Mouse (Mus musculus) testis, adult 2 months (tissue): ENCODE results near the gene Cfap157. TPM values are rescaled to one million over a fixed set of nuclear protein-coding genes. Genes with fewer than 3 reads are reported as not detected.

Source experiments
- H3K27ac ChIP-seq: fragments of 200-500 bp; 2 replicates; pipeline ENCODE4 v1.5.1; 2012; ENCODE audit warnings: low read depth, low read length; ENCODE audit not compliant: control insufficient read depth, insufficient read depth
- H3K27me3 ChIP-seq: fragments of 200-500 bp; 2 replicates; pipeline ENCODE4 v1.6.1; 2012; ENCODE audit warnings: mild to moderate bottlenecking, low read length, moderate library complexity; ENCODE audit not compliant: control insufficient read depth, insufficient read depth
- H3K36me3 ChIP-seq: fragments of 200-500 bp; 2 replicates; pipeline ENCODE4 v1.6.1; 2012; ENCODE audit warnings: mild to moderate bottlenecking, low read length; ENCODE audit not compliant: control insufficient read depth, insufficient read depth
- H3K4me1 ChIP-seq: fragments of 200-500 bp; 2 replicates; pipeline ENCODE4 v1.6.1; 2012; ENCODE audit warnings: low read length; ENCODE audit not compliant: control insufficient read depth, insufficient read depth
- H3K4me3 ChIP-seq: fragments of 200-500 bp; 2 replicates; pipeline ENCODE4 v1.5.1; 2012; ENCODE audit warnings: low read depth, mild to moderate bottlenecking, low read length, moderate library complexity, mixed read lengths; ENCODE audit not compliant: control insufficient read depth
- CTCF ChIP-seq: fragments of 200-500 bp; IDR thresholded peaks from 2 replicates; pipeline ENCODE4 v1.5.1; 2012; ENCODE audit warnings: low read depth, mild to moderate bottlenecking, inconsistent platforms, low read length, moderate library complexity; ENCODE audit not compliant: control insufficient read depth, insufficient read depth, insufficient replicate concordance
- POLR2A ChIP-seq: fragments of 200-500 bp; IDR thresholded peaks from 2 replicates; pipeline ENCODE4 v1.6.1; 2012; ENCODE audit warnings: low read depth, mild to moderate bottlenecking, inconsistent platforms, low read length, moderate library complexity; ENCODE audit not compliant: control insufficient read depth
- polyA plus RNA-seq: library from polyadenylated mRNA; depleted of rRNA; stranded (reverse); fragments of >200 nt; gene quantifications from 2 replicates; pipeline ENCODE4 v1.2.3, GENCODE M21; 2012

Cfap157 gene
- polyA plus RNA-seq, 1 experiment: 51.6 TPM

- Histone ChIP-seq H3K27me3 (no peaks in the 10 kb centered on the region), H3K27ac (no peak overlapping the region), H3K4me1 (peaks cover 7% of the 10 kb centered on the region), H3K4me3 (no peak overlapping the region), H3K36me3 (no peaks in the 10 kb centered on the region)
- no peak for TF ChIP-seq CTCF
- TF ChIP-seq POLR2A: no peak
Observed at GRCm38 (mm10) chr2:32768661-32769285, 15.5 kb downstream of the Cfap157 start.

- Histone ChIP-seq H3K4me3 (no peak overlapping the region), H3K4me1 (peaks cover 7% of the 10 kb centered on the region), H3K27me3 (no peaks in the 10 kb centered on the region), H3K27ac (no peak overlapping the region), H3K36me3 (peaks cover 1% of the 10 kb centered on the region; the same call in 1 of the 2 replicates)
- TF ChIP-seq POLR2A: no peak
- no peak for TF ChIP-seq CTCF
Observed at GRCm38 (mm10) chr2:32767241-32767640, 17.0 kb downstream of the Cfap157 start.

GRCm38 (mm10) chr2:32763353-32763752 is 20.9 kb downstream of the Cfap157 start:
- H3K27me3 ChIP-seq: no peaks in the 10 kb centered on the region
- H3K4me3 ChIP-seq: no peak overlapping the region
- H3K36me3 ChIP-seq: peaks cover 1% of the 10 kb centered on the region; the same call in 1 of the 2 replicates
- H3K27ac ChIP-seq: no peak overlapping the region
- no peaks in the 10 kb centered on the region for H3K4me1 ChIP-seq
- TF ChIP-seq POLR2A (no peak), CTCF (no peak)

GRCm38 (mm10) chr2:32761859-32762258 is 22.4 kb downstream of the Cfap157 start:
- Histone ChIP-seq H3K27me3 (no peaks in the 10 kb centered on the region), H3K27ac (no peak overlapping the region), H3K4me3 (no peak overlapping the region), H3K36me3 (peaks cover 1% of the 10 kb centered on the region; the same call in 1 of the 2 replicates), H3K4me1 (peaks cover 2% of the 10 kb centered on the region; the same call in 1 of the 2 replicates)
- TF ChIP-seq POLR2A: no peak

- Histone ChIP-seq H3K4me1 (peaks cover 2% of the 10 kb centered on the region; the same call in 1 of the 2 replicates), H3K27me3 (no peaks in the 10 kb centered on the region), H3K27ac (no peak overlapping the region), H3K4me3 (no peak overlapping the region), H3K36me3 (peaks cover 1% of the 10 kb centered on the region; the same call in 1 of the 2 replicates)
- no peak for TF ChIP-seq POLR2A
- TF ChIP-seq CTCF: no peak
Observed at GRCm38 (mm10) chr2:32761361-32761760, 22.9 kb downstream of the Cfap157 start.

GRCm38 (mm10) chr2:32759001-32759400 is 25.2 kb downstream of the Cfap157 start:
- Histone ChIP-seq H3K27me3 (no peaks in the 10 kb centered on the region), H3K4me3 (no peak overlapping the region), H3K4me1 (peaks cover 2% of the 10 kb centered on the region; the same call in 1 of the 2 replicates), H3K27ac (no peak overlapping the region), H3K36me3 (peaks cover 1% of the 10 kb centered on the region; the same call in 1 of the 2 replicates)
- TF ChIP-seq CTCF (no peak), POLR2A (no peak)

GRCm38 (mm10) chr2:32758503-32758902 is 25.7 kb downstream of the Cfap157 start:
- H3K4me1 ChIP-seq: peaks cover 2% of the 10 kb centered on the region; the same call in 1 of the 2 replicates
- H3K27ac ChIP-seq: no peak overlapping the region
- H3K4me3 ChIP-seq: no peak overlapping the region
- TF ChIP-seq POLR2A (no peak), CTCF (no peak)
- H3K27me3 ChIP-seq: no peaks in the 10 kb centered on the region
- H3K36me3 ChIP-seq: peaks cover 1% of the 10 kb centered on the region; the same call in 1 of the 2 replicates
